In the genomic region with DNA sequence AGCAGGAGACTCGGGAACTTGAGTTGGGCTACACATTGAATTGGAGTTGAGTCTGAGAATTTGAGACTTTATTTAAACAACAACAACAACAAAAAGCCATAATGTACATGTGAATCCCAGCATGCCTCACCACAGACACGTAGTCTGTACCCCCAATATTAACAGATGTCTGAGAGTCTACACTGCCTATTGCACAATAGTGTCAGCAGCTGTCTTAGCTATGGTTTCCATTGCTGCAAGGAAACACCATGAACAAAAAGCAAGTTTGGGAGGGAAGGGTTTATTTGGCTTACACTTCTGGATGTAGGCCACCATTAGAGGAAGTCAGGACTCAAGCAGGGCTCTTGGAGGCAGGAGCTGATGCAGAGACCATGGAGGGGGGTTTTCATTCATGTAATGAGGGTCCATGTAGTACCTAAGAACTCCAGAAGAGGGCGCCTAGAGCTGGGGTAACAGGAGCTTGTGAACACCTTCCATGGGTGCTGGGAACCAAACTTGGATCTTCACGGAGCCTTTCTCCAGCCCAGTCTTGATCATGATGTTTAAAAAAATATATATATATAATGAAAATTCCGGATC, we compare ENCODE assay signal across 15 mouse cellular contexts. TPM values are rescaled to one million over a fixed set of nuclear protein-coding genes. Genes with fewer than 3 reads are reported as not detected.
DNase-seq lines count a peak whose midpoint lies in the region; ATAC-seq and TF ChIP-seq lines count a peak whose summit lies in the region.
"Had no signal": no experiment of that assay in that cellular context is flagged by ENCODE, and none has a peak within 500 bp of the region (broad histone marks: within the 10 kb centered on the region; RNA-seq: fewer than 3 reads in every experiment).

No protein-coding gene starts in this region.

- H3K9me3 ChIP-seq in liver, embryonic 12.5 days (replicated peaks): no peaks in the 10 kb centered on the region
- H3K9me3 ChIP-seq: embryonic facial prominence, embryonic 10.5 days; heart, embryonic 13.5 days; kidney, embryonic 15.5 days had no signal

- no peak overlapping the region for H3K27ac ChIP-seq in liver, adult 2 months (replicated peaks; ENCODE audit: insufficient read depth, low read depth, low read length)
- H3K27ac ChIP-seq in liver, embryonic 12.5 days: no peak overlapping the region
- H3K27ac ChIP-seq: embryonic facial prominence, embryonic 10.5 days; heart, embryonic 13.5 days; hindbrain, embryonic 14.5 days; kidney, embryonic 15.5 days; limb, embryonic 12.5 days; macrophage had no signal

- TF ChIP-seq POLR2A in liver, adult 2 months (IDR thresholded peaks at IDR 0.05; ENCODE audit: extremely low read depth, insufficient read depth, low read length): no peak

- peak; percentile 28; the same call in 1 of the 2 replicates for TF ChIP-seq CTCF in liver, adult 2 months (IDR thresholded peaks at IDR 0.05; ENCODE audit: low read depth, low read length)

- H3K27me3 ChIP-seq in liver, adult 2 months (ENCODE audit: control insufficient read depth, insufficient read depth, low read length): peaks cover 5% of the 10 kb centered on the region; the same call in 1 of the 2 replicates
- H3K27me3 ChIP-seq in liver, embryonic 12.5 days (replicated peaks): no peaks in the 10 kb centered on the region
- no peaks in the 10 kb centered on the region for H3K27me3 ChIP-seq in splenic B cell, adult 2 months (ENCODE audit: control insufficient read depth, insufficient read depth, low read length, poor library complexity, severe bottlenecking)
- H3K27me3 ChIP-seq: heart, embryonic 13.5 days; kidney, embryonic 15.5 days; limb, embryonic 12.5 days had no signal

- ATAC-seq in liver, embryonic 12.5 days: no peak

- H3K79me2 ChIP-seq in liver, adult 2 months (ENCODE audit: control insufficient read depth, insufficient read depth, low read length): no peaks in the 10 kb centered on the region

- H3K36me3 ChIP-seq in liver, adult 2 months (ENCODE audit: control insufficient read depth, insufficient read depth, low read length): no peaks in the 10 kb centered on the region
- H3K36me3 ChIP-seq in liver, embryonic 12.5 days: no peaks in the 10 kb centered on the region
- no peaks in the 10 kb centered on the region for H3K36me3 ChIP-seq in splenic B cell, adult 2 months (ENCODE audit: control insufficient read depth, insufficient read depth, low read length, poor library complexity, severe bottlenecking)
- H3K36me3 ChIP-seq: embryonic facial prominence, embryonic 10.5 days; heart, embryonic 13.5 days; kidney, embryonic 15.5 days; limb, embryonic 12.5 days had no signal

- DNase-seq in liver, adult 2 months (ENCODE audit: extremely low read depth, low read depth, low spot score): no peak
- peak; percentile 32 to 45 for DNase-seq in B cell, adult 2 months
- DNase-seq in MEL-GATA-1-ER (ENCODE audit: extremely low read depth, low read depth): peak; percentile 6
- peak; percentile 34 for DNase-seq in splenic B cell, adult 2 months (ENCODE audit: low read depth, low spot score)
- DNase-seq in adrenal gland, postnatal 25 days: no peak
- no peak for DNase-seq in cerebellum, adult 11-12 months
- DNase-seq: adrenal gland, postnatal 10 days; cerebellum, adult 18-20 months had no signal

- no peak overlapping the region for H3K4me2 ChIP-seq in liver, embryonic 12.5 days
- H3K4me2 ChIP-seq: heart, embryonic 13.5 days; hindbrain, embryonic 14.5 days; kidney, embryonic 15.5 days; limb, embryonic 12.5 days had no signal

- H3K4me3 ChIP-seq in liver, adult 2 months (ENCODE audit: insufficient read depth, low read depth, low read length): no peak overlapping the region
- no peak overlapping the region for H3K4me3 ChIP-seq in liver, embryonic 12.5 days
- H3K4me3 ChIP-seq: embryonic facial prominence, embryonic 10.5 days; heart, embryonic 13.5 days; kidney, embryonic 15.5 days; limb, embryonic 12.5 days had no signal

- no peak overlapping the region for H3K9ac ChIP-seq in liver, adult 2 months (ENCODE audit: low read depth, low read length)
- no peak overlapping the region for H3K9ac ChIP-seq in liver, embryonic 12.5 days
- H3K9ac ChIP-seq: heart, embryonic 13.5 days; hindbrain, embryonic 14.5 days; kidney, embryonic 15.5 days; limb, embryonic 12.5 days had no signal

- 85% methylated on average over 5 of the region's 5 CpGs for WGBS in liver, adult 2 months
- WGBS in liver, embryonic 12.5 days (ENCODE audit: insufficient replicate concordance): 55% methylated on average over 5 of the region's 5 CpGs

- no peaks in the 10 kb centered on the region for H3K4me1 ChIP-seq in liver, adult 2 months (ENCODE audit: control insufficient read depth, insufficient read depth, low read length)
- no peaks in the 10 kb centered on the region for H3K4me1 ChIP-seq in liver, embryonic 12.5 days
- H3K4me1 ChIP-seq: embryonic facial prominence, embryonic 10.5 days; heart, embryonic 13.5 days; kidney, embryonic 15.5 days; limb, embryonic 12.5 days had no signal

RNA-seq across cellular contexts. Expression of a gene that starts 18.8 kb away (rescaled TPM):
- total RNA-seq in liver, adult 2 months (2014; rRNA removed): 13.4 and 13.6 TPM in 2 replicates
- 9.9 and 11.1 TPM in 2 replicates for polyA plus RNA-seq in liver, adult 2 months (2012; rRNA removed)
- 0.18 and 0.29 TPM in 2 replicates for polyA plus RNA-seq in liver, embryonic 12.5 days (2016; fragmentation: Nextera tagmentation; extraction: Ambion mirVana)
- 36.1 and 38.0 TPM in 2 replicates for total RNA-seq in adrenal gland, postnatal 25 days (2021)

RNA-seq across cellular contexts. Expression of a gene that starts 30.9 kb away (rescaled TPM):
- 5.9 and 7.7 TPM in 2 replicates for total RNA-seq in liver, adult 2 months (2014; rRNA removed)
- 1.2 and 2.4 TPM in 2 replicates for polyA plus RNA-seq in liver, adult 2 months (2012; rRNA removed)
- 19.5 and 24.3 TPM in 2 replicates for polyA plus RNA-seq in liver, embryonic 12.5 days (2016; fragmentation: Nextera tagmentation; extraction: Ambion mirVana)
- 728 and 1,057 TPM in 2 replicates for total RNA-seq in adrenal gland, postnatal 25 days (2021)

RNA-seq across cellular contexts. Expression of a gene that starts 53.6 kb away (rescaled TPM):
- 3.2 and 4.4 TPM in 2 replicates for total RNA-seq in liver, adult 2 months (2014; rRNA removed)
- 2.3 and 2.6 TPM in 2 replicates for polyA plus RNA-seq in liver, adult 2 months (2012; rRNA removed)
- 2.4 and 2.5 TPM in 2 replicates for polyA plus RNA-seq in liver, embryonic 12.5 days (2016; fragmentation: Nextera tagmentation; extraction: Ambion mirVana)
- 22.3 and 24.1 TPM in 2 replicates for total RNA-seq in adrenal gland, postnatal 25 days (2021)

Comparison
In these comparisons a context has a peak if more than half of its experiments do, and no peak if none do; other contexts are left out.
1. DNase-seq: peak in B cell, adult 2 months (2 of 2), MEL-GATA-1-ER (single experiment) and splenic B cell, adult 2 months (single experiment); none in liver, adult 2 months (single experiment), adrenal gland, postnatal 25 days (single experiment) and cerebellum, adult 11-12 months (single experiment).
2. RNA of a gene that starts 30.9 kb away (total RNA-seq): 728 to 1,057 TPM in adrenal gland, postnatal 25 days; 5.9 to 7.7 TPM in liver, adult 2 months; every median in the first group is over 10 times any median in the second.